Comparison of ENCODE assay signal across 29 mouse cellular contexts in the genomic region with DNA sequence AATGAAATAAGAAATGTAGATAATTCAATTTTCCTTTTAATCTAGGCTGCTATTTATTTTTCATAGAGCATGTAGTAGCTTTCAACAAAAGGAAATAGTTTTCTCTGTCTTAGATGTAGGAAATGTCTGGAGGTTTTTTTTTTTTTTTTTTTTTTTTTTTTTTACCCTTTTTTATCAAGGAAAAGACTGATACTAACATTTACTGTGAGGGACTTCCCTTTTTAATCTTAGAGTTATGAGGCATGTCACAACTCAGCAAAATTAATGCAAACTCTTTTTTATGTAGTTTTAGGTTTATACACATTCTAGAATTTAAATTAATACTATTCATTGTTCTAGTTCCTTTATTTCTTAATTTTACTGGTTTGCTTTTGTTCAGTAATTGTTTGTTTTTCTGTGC.
"Had no signal": no experiment of that assay in that cellular context is flagged by ENCODE, and none has a peak within 500 bp of the region (broad histone marks: within the 10 kb centered on the region; RNA-seq: fewer than 3 reads in every experiment).

No protein-coding gene starts in this region.

- H3K9ac ChIP-seq: limb, embryonic 12.5 days; limb, embryonic 13.5 days; limb, embryonic 15.5 days; liver, embryonic 12.5 days; liver, embryonic 13.5 days; liver, embryonic 14.5 days; liver, embryonic 15.5 days; liver, postnatal 0 days; lung, embryonic 14.5 days; lung, embryonic 15.5 days; midbrain, embryonic 12.5 days; midbrain, embryonic 13.5 days; midbrain, embryonic 15.5 days had no signal

- H3K36me3 ChIP-seq: limb, embryonic 10.5 days; limb, embryonic 12.5 days; limb, embryonic 13.5 days; limb, embryonic 15.5 days; liver, embryonic 12.5 days; liver, embryonic 13.5 days; liver, embryonic 15.5 days; lung, embryonic 15.5 days; midbrain, embryonic 10.5 days; midbrain, embryonic 12.5 days; midbrain, embryonic 13.5 days; midbrain, embryonic 15.5 days had no signal

- DNase-seq: left cerebral cortex, postnatal 4 days; liver; liver, embryonic 13.5 days; liver, postnatal 0 days; lung, adult 18-20 months; lung, adult 2 months; lung, embryonic 14.5 days; lung, postnatal 10 days; lung, postnatal 14 days; lung, postnatal 36 days; lung, postnatal 4 days; midbrain, embryonic 14.5 days had no signal

- H3K4me3 ChIP-seq: limb, embryonic 10.5 days; limb, embryonic 12.5 days; limb, embryonic 13.5 days; limb, embryonic 15.5 days; liver, embryonic 12.5 days; liver, embryonic 13.5 days; liver, embryonic 15.5 days; lung, embryonic 15.5 days; megakaryocyte, embryonic 14.5 days; midbrain, embryonic 10.5 days; midbrain, embryonic 12.5 days; midbrain, embryonic 13.5 days; midbrain, embryonic 15.5 days; myocyte had no signal

- H3K27me3 ChIP-seq: limb, embryonic 12.5 days; limb, embryonic 13.5 days; limb, embryonic 15.5 days; liver, embryonic 12.5 days; liver, embryonic 13.5 days; liver, embryonic 15.5 days; lung, embryonic 15.5 days; megakaryocyte, embryonic 14.5 days; midbrain, embryonic 12.5 days; midbrain, embryonic 13.5 days; midbrain, embryonic 15.5 days had no signal

- H3K4me1 ChIP-seq: limb, embryonic 10.5 days; limb, embryonic 12.5 days; limb, embryonic 13.5 days; limb, embryonic 15.5 days; liver, embryonic 12.5 days; liver, embryonic 13.5 days; liver, embryonic 15.5 days; lung, embryonic 15.5 days; megakaryocyte, embryonic 14.5 days; midbrain, embryonic 10.5 days; midbrain, embryonic 12.5 days; midbrain, embryonic 13.5 days; midbrain, embryonic 15.5 days had no signal

- ATAC-seq: liver, embryonic 12.5 days; liver, postnatal 0 days; lung, postnatal 0 days; midbrain, embryonic 13.5 days; midbrain, embryonic 15.5 days; midbrain, embryonic 16.5 days had no signal

- H3K9me3 ChIP-seq: limb, embryonic 10.5 days; limb, embryonic 12.5 days; limb, embryonic 13.5 days; limb, embryonic 15.5 days; liver, embryonic 12.5 days; liver, embryonic 13.5 days; liver, embryonic 15.5 days; lung, embryonic 15.5 days; megakaryocyte, embryonic 14.5 days; midbrain, embryonic 10.5 days; midbrain, embryonic 12.5 days; midbrain, embryonic 13.5 days; midbrain, embryonic 15.5 days had no signal

- H3K27ac ChIP-seq: limb, embryonic 10.5 days; limb, embryonic 12.5 days; limb, embryonic 13.5 days; limb, embryonic 15.5 days; liver, embryonic 12.5 days; liver, embryonic 13.5 days; liver, embryonic 14.5 days; liver, embryonic 15.5 days; lung, embryonic 15.5 days; macrophage; midbrain, embryonic 10.5 days; midbrain, embryonic 12.5 days; midbrain, embryonic 13.5 days; midbrain, embryonic 15.5 days had no signal
